Mouse (Mus musculus) hindbrain, embryonic 13.5 days (tissue): ENCODE measurements around the gene Col4a3bp. TPM values are rescaled to one million over a fixed set of nuclear protein-coding genes. Genes with fewer than 3 reads are reported as not detected.
"Not testable (repeated sequence)": the region's sequence is repeated elsewhere in the genome, so short reads cannot be mapped to it uniquely, and the experiment has no call there.

ENCODE experiments used
- ATAC-seq: fragments of 200-750 bp; cut with Nextera tagmentation; 2 replicates; pipeline ENCODE4 v1.8.0; 2017; ENCODE audit warnings: moderate TSS enrichment; ENCODE audit not compliant: low FRiP score
- H3K27ac ChIP-seq: fragments of 300-500 bp; sonication (generic); 2 replicates; pipeline ENCODE4 v1.5.1; 2015; ENCODE audit warnings: inconsistent platforms, mild to moderate bottlenecking, moderate library complexity
- H3K27me3 ChIP-seq: fragments of 300-500 bp; sonication (generic); 2 replicates; pipeline ENCODE4 v1.6.1; 2015; ENCODE audit warnings: mild to moderate bottlenecking, inconsistent platforms
- H3K36me3 ChIP-seq: fragments of 300-500 bp; sonication (generic); 2 replicates; pipeline ENCODE4 v1.6.1; 2015; ENCODE audit warnings: mild to moderate bottlenecking, inconsistent platforms
- H3K4me1 ChIP-seq: fragments of 300-500 bp; sonication (generic); replicated peaks from 2 replicates; pipeline ENCODE4 v1.6.1; 2015; ENCODE audit warnings: inconsistent platforms
- H3K4me2 ChIP-seq: fragments of 300-500 bp; sonication (generic); 2 replicates; pipeline ENCODE4 v1.6.1; 2015; ENCODE audit warnings: inconsistent platforms, mild to moderate bottlenecking, moderate library complexity
- H3K4me3 ChIP-seq: fragments of 300-500 bp; sonication (generic); 2 replicates; pipeline ENCODE4 v1.5.1; 2015; ENCODE audit warnings: mild to moderate bottlenecking, inconsistent platforms
- H3K9ac ChIP-seq: fragments of 300-500 bp; sonication (generic); 2 replicates; pipeline ENCODE4 v1.6.1; 2015; ENCODE audit warnings: mild to moderate bottlenecking, inconsistent platforms
- H3K9me3 ChIP-seq: fragments of 300-500 bp; sonication (generic); 2 replicates; pipeline ENCODE4 v1.6.1; 2016; ENCODE audit warnings: inconsistent platforms
- WGBS: fragments of 180-500 bp; shearing (Covaris S2); methylation state at CpG from one replicate; pipeline ENCODE4 v1.1.7; 2015; 5-methylcytosine and 5-hydroxymethylcytosine counted together
- polyA plus RNA-seq: library from polyadenylated mRNA; unstranded; fragments of >200 nt; fragmentation: Nextera tagmentation; extraction: Ambion mirVana; gene quantifications from 2 replicates; pipeline ENCODE4 v1.2.1, GENCODE M21; 2015

The Col4a3bp gene
- polyA plus RNA-seq, 1 experiment from 2014 or later, result 8.8 TPM

DNA sequence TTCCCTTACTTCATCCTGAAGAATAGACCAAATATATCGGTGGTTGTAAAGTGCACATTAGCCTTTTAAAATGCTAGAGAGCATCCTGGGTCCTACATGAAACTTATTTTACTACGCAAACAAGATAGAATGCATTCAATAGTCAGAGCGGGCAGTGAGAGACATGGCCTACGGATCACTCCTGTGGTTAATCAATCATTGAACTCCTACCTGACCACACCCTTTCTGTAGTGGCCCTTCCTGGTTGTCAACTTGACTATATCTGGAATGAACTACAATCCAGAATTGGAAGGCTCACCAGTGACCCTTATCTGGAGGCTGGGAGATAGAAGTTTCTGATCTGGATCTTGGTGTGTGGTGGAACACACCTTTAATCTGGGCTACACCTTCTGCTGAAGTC is 120.7 kb downstream of the Col4a3bp start:
- ATAC-seq, H3K27ac ChIP-seq, H3K4me2 ChIP-seq, H3K4me3 ChIP-seq, H3K27me3 ChIP-seq, H3K9ac ChIP-seq, H3K9me3 ChIP-seq: not testable (repeated sequence)
- Histone ChIP-seq H3K36me3 (peaks cover 76% of the 10 kb centered on the region), H3K4me1 (peaks cover 34% of the 10 kb centered on the region)
- WGBS, result 96% methylated on average over 4 of the region's 4 CpGs

DNA sequence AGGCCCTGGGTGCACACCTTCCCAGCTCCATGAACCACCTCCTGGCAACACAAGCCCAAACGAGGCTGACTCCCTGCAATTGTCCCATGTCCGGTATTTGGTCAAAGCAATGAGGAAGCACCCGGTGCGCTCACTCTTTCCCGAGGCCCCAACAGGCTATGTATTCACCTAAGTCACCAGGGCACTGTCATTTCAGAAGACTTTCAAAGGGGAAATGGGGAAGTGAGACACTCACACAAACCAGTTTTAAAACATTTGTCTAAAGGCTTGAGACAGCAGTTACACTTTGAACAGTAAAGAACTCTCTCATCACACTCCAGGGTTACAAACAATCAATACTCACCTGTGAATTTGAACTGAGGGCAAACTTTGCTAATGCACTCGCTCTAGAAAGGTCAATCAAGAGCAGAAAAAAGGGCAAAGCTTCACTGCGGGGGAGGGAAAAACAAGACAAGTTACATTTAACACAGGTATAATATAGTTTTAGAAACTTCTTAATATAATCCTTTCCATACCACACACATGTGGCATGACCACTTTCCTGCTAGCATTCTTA is 122.1 kb downstream of the Col4a3bp start:
- H3K4me2 ChIP-seq, result no peak overlapping the region
- H3K4me1 ChIP-seq, result peaks cover 48% of the 10 kb centered on the region
- no peak overlapping the region for H3K4me3 ChIP-seq
- no peak overlapping the region for H3K27ac ChIP-seq
- H3K27me3 ChIP-seq, result no peaks in the 10 kb centered on the region
- WGBS, result 93% methylated on average over 7 of the region's 7 CpGs
- no peaks in the 10 kb centered on the region for H3K9me3 ChIP-seq
- H3K36me3 ChIP-seq, result peaks cover 63% of the 10 kb centered on the region
- ATAC-seq, result no peak
- no peak overlapping the region for H3K9ac ChIP-seq

DNA sequence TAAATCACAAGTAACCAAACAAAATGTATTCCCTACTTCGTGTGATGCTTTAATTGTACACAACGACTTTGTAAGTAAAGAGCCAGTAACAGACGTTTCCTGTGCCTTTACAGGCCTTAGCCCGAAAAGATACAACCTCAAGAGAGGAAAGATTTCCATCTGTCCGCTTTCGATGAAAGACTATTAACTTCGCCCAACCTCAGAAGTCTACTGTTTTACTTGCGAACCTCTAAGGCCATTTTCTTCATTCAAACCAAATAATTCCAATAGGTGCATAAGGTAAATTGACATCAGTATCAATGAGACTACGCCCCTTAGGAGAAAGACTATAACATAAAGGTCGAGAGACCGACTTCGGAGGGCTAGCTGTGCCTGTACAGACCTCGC is 127.6 kb downstream of the Col4a3bp start:
- H3K4me1 ChIP-seq, result peaks cover 43% of the 10 kb centered on the region
- peaks cover 11% of the 10 kb centered on the region for H3K36me3 ChIP-seq
- no peak for ATAC-seq
- H3K4me2 ChIP-seq, result peak overlapping the region; percentile 89
- H3K4me3 ChIP-seq, result peak overlapping the region; percentile 98
- H3K9me3 ChIP-seq, result no peaks in the 10 kb centered on the region
- WGBS, result 4% methylated on average over 13 of the region's 13 CpGs
- H3K27me3 ChIP-seq, result no peaks in the 10 kb centered on the region
- H3K9ac ChIP-seq, result peak overlapping the region; percentile 99
- H3K27ac ChIP-seq, result peak overlapping the region; percentile 99

DNA sequence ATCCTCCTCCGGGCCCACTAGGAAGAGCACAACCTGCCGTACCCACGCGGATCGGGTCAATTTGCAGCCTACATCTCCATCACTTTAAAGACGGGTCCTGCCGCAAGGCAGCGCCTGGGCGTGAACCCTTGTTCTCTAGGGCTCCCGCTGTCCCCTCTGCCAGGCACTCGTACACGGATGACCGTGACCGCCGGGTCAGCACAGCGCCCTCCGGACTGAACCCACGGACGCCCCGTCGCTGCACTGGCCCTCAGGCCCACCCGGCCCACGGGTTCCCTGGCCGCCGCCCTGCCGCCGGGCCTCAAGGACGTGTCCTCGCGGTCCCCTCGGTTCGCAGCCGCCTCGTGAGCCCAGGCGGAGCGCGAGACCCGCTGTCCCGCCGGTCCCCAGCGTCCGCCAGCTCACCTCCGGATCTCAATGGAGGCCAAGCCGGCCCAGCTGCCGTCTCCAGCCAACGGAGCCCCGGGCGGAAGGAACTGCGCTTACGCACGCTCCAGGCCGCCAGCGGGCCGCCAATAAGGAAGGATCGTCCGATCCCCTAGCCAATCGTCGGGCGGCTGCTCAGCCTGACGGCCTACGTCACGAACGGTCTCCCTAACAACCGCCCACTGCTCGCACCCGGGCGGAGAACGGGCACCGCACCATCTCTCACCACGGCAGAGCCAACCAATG is 128.1 kb downstream of the Col4a3bp start, which contains the start of gene Hmgcr:
Hmgcr (minus strand) TSS at position 531 of the 672 bp plus-strand sequence.
- under 1% methylated on average over 70 of the region's 70 CpGs for WGBS
- peak within 1 kb of the TSS; percentile 89 for H3K4me2 ChIP-seq
- H3K4me3 ChIP-seq, result peak within 1 kb of the TSS; percentile 98
- no peaks in the 10 kb centered on the region for H3K27me3 ChIP-seq
- H3K27ac ChIP-seq, result peak within 1 kb of the TSS; percentile 99
- no peaks in the 10 kb centered on the region for H3K9me3 ChIP-seq
- peak; percentile 100 for ATAC-seq
- H3K9ac ChIP-seq, result peak within 1 kb of the TSS; percentile 99
- peaks cover 43% of the 10 kb centered on the region for H3K4me1 ChIP-seq
- peaks cover 6% of the 10 kb centered on the region for H3K36me3 ChIP-seq

DNA sequence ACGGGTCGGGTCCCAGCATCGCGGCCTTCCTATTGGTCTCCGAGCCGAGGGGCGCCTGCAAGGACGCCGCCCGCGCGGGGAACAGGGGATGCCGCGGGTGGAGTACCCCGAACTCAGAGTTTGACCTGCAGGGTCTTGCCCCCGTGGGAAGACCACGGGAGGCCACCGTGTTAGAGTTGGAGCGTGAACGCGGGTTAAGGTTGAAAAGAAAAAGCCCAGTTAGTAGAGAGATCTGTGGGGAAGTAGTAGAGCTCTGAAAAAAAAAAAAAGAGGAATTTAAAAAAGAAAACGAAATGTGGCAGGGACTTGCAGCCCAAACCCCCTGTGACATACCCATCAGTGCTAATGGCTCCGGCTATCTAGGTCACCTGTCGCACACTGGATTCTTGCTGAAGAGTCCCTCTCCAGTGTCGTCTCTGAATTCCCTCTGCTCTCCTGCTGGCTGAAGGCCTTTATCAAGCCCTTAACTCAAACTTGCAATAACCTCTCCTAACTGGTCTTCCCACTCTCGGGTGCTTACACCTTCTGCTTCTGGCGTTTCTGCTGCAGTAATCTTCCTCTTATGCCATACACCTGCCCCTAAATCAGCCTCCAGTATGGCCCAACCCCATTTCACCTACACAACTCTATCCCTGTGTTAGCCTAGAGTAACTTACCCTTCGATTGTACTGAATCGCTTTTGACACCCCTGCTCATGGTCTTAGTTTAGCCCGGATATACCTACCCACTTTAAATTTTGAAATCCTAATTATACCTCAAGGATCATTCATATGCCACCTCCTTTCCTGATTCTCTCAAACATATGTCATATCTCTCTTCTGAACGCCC is 128.9 kb downstream of the Col4a3bp start:
- Histone ChIP-seq H3K9me3 (no peaks in the 10 kb centered on the region), H3K9ac (peak overlapping the region; percentile 61), H3K27ac (peak overlapping the region; percentile 92), H3K36me3 (no peaks in the 10 kb centered on the region), H3K4me1 (peaks cover 39% of the 10 kb centered on the region), H3K4me2 (peak overlapping the region; percentile 58), H3K27me3 (no peaks in the 10 kb centered on the region), H3K4me3 (peak overlapping the region; percentile 98)
- WGBS, result 13% methylated on average over 31 of the region's 31 CpGs
- no peak; the same call in 1 of the 2 replicates for ATAC-seq

DNA sequence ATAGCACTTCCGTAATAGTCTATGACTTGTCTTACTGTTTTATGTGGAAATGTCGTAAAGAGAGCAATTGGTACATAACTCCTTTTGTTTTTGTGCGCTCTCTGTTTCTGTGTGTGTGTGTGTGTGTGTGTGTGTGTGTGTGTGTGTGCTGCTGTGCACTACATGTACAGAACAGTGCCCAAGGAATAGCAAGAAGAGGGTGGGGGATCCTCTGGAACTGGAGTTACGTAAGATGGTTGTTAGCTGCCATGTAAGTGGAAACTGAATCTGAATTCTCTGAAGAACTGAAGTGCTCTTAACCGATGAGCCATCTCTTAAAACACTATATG is 129.5 kb downstream of the Col4a3bp start:
- Histone ChIP-seq H3K36me3 (no peaks in the 10 kb centered on the region), H3K4me3 (no peak overlapping the region), H3K9ac (no peak overlapping the region), H3K9me3 (no peaks in the 10 kb centered on the region), H3K4me1 (peaks cover 33% of the 10 kb centered on the region), H3K4me2 (no peak overlapping the region), H3K27ac (peak overlapping the region; percentile 92), H3K27me3 (no peaks in the 10 kb centered on the region)
- no peak for ATAC-seq
- 90% methylated on average over 5 of the region's 5 CpGs for WGBS

DNA sequence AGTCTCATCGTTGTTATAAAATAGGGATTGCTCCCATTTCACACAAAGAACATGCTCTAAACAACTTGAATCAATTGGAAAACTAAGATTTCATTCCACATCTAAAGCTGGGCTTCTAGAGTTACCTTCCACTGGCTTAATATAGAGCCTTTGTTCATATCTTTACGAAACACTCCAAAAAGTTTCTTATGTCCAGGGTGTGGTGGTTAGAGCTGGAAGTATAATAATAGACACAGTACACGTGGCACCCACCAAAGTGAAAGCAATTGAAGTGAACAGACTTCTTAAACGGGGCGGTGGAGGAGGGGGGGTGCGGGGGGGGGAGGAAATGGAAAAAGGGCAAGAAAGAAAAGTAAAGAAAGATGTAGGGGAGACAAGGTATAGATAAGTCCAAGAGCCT is 129.9 kb downstream of the Col4a3bp start:
- Histone ChIP-seq H3K4me1 (peaks cover 29% of the 10 kb centered on the region), H3K9ac (no peak overlapping the region), H3K4me3 (no peak overlapping the region), H3K36me3 (no peaks in the 10 kb centered on the region), H3K4me2 (no peak overlapping the region), H3K27me3 (no peaks in the 10 kb centered on the region), H3K9me3 (no peaks in the 10 kb centered on the region), H3K27ac (no peak overlapping the region)
- ATAC-seq, result no peak
- WGBS, result 85% methylated on average over 6 of the region's 6 CpGs

DNA sequence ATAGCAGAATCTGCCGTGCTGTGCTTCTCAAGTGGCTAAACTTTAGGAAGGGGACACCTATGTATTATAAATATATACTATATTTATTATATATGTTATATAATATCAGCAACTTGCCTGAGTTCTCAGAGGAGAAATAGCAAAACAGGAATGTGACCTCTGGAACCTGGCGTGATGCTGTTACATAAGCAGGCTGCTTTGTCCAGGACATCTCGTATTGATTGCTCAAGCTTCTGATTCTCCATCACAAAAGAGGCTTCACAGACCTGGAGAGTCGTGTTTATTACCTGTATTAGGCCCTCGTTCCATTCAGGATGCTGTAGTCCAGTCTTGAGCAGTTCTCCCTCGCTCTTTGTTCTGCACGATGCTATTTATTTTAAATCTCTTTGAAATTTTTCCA is 131.4 kb downstream of the Col4a3bp start:
- Histone ChIP-seq H3K4me2 (no peak overlapping the region), H3K27ac (no peak overlapping the region), H3K9me3 (no peaks in the 10 kb centered on the region), H3K36me3 (no peaks in the 10 kb centered on the region), H3K4me1 (peaks cover 14% of the 10 kb centered on the region), H3K4me3 (no peak overlapping the region), H3K27me3 (no peaks in the 10 kb centered on the region), H3K9ac (no peak overlapping the region)
- WGBS, result 82% methylated on average over 7 of the region's 7 CpGs
- ATAC-seq, result no peak

DNA sequence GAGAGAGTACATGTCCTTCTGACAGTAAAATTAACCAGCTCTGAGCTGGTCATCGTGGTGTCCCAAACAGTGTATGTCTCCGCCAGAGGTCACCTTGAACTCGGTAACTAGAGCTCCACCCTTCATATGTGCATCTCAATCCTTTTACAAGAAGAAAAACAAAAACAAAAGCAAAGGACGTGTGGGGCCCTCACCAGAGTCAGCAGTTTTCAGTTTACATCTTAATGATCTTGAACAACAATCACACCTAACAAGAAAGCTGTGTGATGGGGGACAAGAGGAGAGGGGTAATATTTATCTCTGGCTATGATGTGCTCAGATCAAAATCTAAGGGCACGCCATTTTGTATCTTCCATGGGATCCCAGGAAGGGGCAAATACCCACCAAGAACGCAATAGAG is 133.3 kb downstream of the Col4a3bp start:
- H3K4me1 ChIP-seq, result peaks cover 7% of the 10 kb centered on the region
- H3K27me3 ChIP-seq, result no peaks in the 10 kb centered on the region
- no peak overlapping the region for H3K4me3 ChIP-seq
- H3K9ac ChIP-seq, result no peak overlapping the region
- H3K36me3 ChIP-seq, result no peaks in the 10 kb centered on the region
- no peaks in the 10 kb centered on the region for H3K9me3 ChIP-seq
- no peak overlapping the region for H3K27ac ChIP-seq
- H3K4me2 ChIP-seq, result no peak overlapping the region
- ATAC-seq, result no peak
- 82% methylated on average over 6 of the region's 6 CpGs for WGBS

DNA sequence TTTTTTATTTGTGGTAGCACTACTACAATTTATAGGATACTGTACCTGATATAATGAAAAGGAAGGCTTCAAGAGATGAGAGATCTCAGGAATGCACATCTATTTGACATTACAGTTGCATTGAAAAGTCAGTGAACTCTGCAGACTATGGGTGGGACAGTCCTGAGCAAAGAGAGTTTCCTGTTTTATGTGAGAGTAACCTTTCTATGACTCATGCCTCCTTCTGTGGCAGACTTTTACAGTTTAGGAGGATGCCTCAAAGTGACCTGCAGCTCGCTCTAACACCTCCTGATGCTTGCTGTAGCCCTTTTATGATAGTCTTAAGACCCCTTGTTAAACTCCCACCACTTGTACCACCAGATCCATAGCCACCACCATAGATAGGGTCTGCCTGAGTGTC is 134.7 kb downstream of the Col4a3bp start:
- Histone ChIP-seq H3K9me3 (no peaks in the 10 kb centered on the region), H3K4me2 (no peak overlapping the region), H3K36me3 (no peaks in the 10 kb centered on the region), H3K4me3 (no peak overlapping the region), H3K4me1 (no peaks in the 10 kb centered on the region), H3K27me3 (no peaks in the 10 kb centered on the region), H3K27ac (no peak overlapping the region), H3K9ac (no peak overlapping the region)
- no peak for ATAC-seq
- 76% methylated on average over 1 of the region's 1 CpGs for WGBS

DNA sequence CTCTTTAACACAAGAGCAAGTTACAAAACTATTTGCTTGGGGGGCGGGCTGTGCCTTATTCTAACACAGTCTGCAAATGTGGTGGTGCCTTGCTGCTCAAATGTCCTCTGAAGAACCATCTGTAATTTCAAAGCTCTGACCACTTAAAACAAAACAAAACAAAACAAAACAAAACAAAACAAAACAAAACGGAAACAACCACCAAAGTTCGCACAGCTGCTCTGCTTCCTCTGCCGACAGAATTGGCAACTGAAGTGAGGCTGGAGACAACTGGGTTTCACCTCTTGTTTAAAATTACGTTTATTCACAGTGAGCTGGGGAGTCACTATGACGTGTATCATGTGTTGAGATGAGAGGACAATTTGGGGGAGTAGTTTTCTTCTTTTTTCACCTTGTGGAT is 136.2 kb downstream of the Col4a3bp start:
- ATAC-seq, result no peak

DNA sequence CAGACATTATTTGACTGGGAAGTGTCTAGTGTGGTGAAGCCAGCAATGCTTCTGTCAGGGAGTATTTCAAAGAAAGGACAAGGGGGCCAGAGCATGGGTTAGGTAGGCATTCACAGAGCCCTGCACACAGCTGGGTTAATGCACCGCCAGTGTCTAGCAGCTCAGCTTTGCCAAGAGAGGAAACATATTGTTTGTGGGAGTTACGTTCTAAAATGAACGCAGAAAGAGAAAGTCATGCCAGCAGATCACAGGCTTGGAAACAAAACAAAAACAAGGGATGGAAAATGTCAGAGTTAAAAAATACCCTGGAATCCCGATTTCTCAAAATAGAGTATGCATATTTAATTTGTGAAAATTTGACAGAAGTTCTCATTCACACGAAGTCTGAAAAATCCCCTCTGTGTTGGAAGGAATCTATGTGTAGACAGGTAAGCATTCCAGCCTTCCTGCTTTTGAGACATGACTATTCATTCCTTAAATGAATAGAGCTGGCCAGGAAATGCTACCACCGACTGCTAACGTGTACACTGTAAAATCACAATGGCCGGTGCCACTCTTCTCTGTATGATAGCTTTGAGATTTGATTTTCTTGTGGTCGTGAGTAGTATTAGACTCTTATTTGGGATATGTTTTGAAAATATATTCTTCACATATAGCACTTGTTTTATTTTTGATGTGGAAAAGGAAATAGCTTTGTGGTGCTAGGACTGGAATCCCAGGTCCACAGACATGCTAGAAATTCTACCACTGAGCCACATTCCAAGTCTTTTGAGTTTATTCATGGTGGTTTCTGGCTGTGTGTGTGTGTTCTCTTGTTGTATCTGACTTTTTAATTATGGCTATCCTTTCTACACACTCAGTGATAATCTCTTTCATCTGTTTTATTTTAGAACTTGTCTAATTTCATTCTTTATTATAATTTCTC is 138.0 kb downstream of the Col4a3bp start:
- Histone ChIP-seq H3K27me3 (no peaks in the 10 kb centered on the region), H3K36me3 (no peaks in the 10 kb centered on the region), H3K4me1 (no peaks in the 10 kb centered on the region), H3K4me3 (no peak overlapping the region), H3K4me2 (no peak overlapping the region), H3K27ac (no peak overlapping the region), H3K9me3 (no peaks in the 10 kb centered on the region), H3K9ac (no peak overlapping the region)
- no peak for ATAC-seq
- 86% methylated on average over 9 of the region's 9 CpGs for WGBS

More for the DNA sequence above, 136.2 kb downstream of the Col4a3bp start:
- Histone ChIP-seq H3K4me1 (no peaks in the 10 kb centered on the region), H3K36me3 (no peaks in the 10 kb centered on the region), H3K9me3 (no peaks in the 10 kb centered on the region), H3K27me3 (no peaks in the 10 kb centered on the region), H3K9ac (no peak overlapping the region), H3K4me3 (no peak overlapping the region), H3K4me2 (no peak overlapping the region), H3K27ac (no peak overlapping the region)
- WGBS, result 84% methylated on average over 6 of the region's 6 CpGs
